Mouse (Mus musculus): ENCODE results near the gene Snw1.

GRCm38 (mm10) chr12:87424516-87424915, 47.6 kb downstream of the Snw1 start:
- TF ChIP-seq POLR2A (IDR thresholded peaks at IDR 0.05; ENCODE audit: extremely low read depth, insufficient read depth, low read length): no peak
- no peak for TF ChIP-seq CTCF (IDR thresholded peaks at IDR 0.05; ENCODE audit: extremely low read depth, insufficient read depth, low read length)
